Mouse (Mus musculus) heart, embryonic 11.5 days (tissue): ENCODE data around the gene Nubpl. TPM values are rescaled to one million over a fixed set of nuclear protein-coding genes. Genes with fewer than 3 reads are reported as not detected.

ENCODE experiments used
- ATAC-seq: fragments of 200-750 bp; cut with Nextera tagmentation; replicated peaks from 2 replicates; pipeline ENCODE4 v1.8.0; 2017; ENCODE audit warnings: moderate library complexity; ENCODE audit not compliant: insufficient number of reproducible peaks, low FRiP score, low TSS enrichment
- H3K27ac ChIP-seq: fragments of 300-500 bp; sonication (generic); 2 replicates; pipeline ENCODE4 v1.5.1; 2014; ENCODE audit warnings: mild to moderate bottlenecking, low read depth, low read length
- H3K27me3 ChIP-seq: fragments of 300-500 bp; sonication (generic); 2 replicates; pipeline ENCODE4 v1.6.1; 2014; ENCODE audit warnings: mild to moderate bottlenecking, low read length, mixed read lengths; ENCODE audit not compliant: control insufficient read depth, insufficient read depth
- H3K36me3 ChIP-seq: fragments of 300-500 bp; sonication (generic); 2 replicates; pipeline ENCODE4 v1.6.1; 2014; ENCODE audit warnings: mild to moderate bottlenecking, low read length, moderate library complexity, mixed read lengths; ENCODE audit not compliant: control insufficient read depth, insufficient read depth
- H3K4me1 ChIP-seq: fragments of 300-500 bp; sonication (generic); 2 replicates; pipeline ENCODE4 v1.6.1; 2014; ENCODE audit warnings: low read length; ENCODE audit not compliant: control insufficient read depth, insufficient read depth
- H3K4me2 ChIP-seq: fragments of 300-500 bp; sonication (generic); 2 replicates; pipeline ENCODE4 v1.6.1; 2014; ENCODE audit warnings: mild to moderate bottlenecking, moderate library complexity
- H3K4me3 ChIP-seq: fragments of 300-500 bp; sonication (generic); 2 replicates; pipeline ENCODE4 v1.5.1; 2014; ENCODE audit warnings: low read depth, low read length
- H3K9ac ChIP-seq: fragments of 300-500 bp; sonication (generic); 2 replicates; pipeline ENCODE4 v1.6.1; 2014; ENCODE audit warnings: mild to moderate bottlenecking, low read depth, low read length, moderate library complexity
- H3K9me3 ChIP-seq: fragments of 300-500 bp; sonication (generic); replicated peaks from 2 replicates; pipeline ENCODE4 v1.6.1; 2016; ENCODE audit warnings: low read length; ENCODE audit not compliant: control insufficient read depth
- WGBS: fragments of 180-500 bp; shearing (Covaris S2); extraction: QIAGEN DNeasy Blood & Tissue Kit; methylation state at CpG from one replicate; pipeline ENCODE4 v1.1.7; 2014; ENCODE audit not compliant: insufficient replicate concordance; 5-methylcytosine and 5-hydroxymethylcytosine counted together
- polyA plus RNA-seq: library from polyadenylated mRNA; unstranded; fragments of >200 nt; fragmentation: Nextera tagmentation; extraction: Ambion mirVana; gene quantifications from 2 replicates; pipeline ENCODE4 v1.2.1, GENCODE M21; 2014

Nubpl gene
- polyA plus RNA-seq, 1 experiment from 2014 or later, result 10.9 TPM

GRCm38 (mm10) chr12:52293931-52294330 lies 196.4 kb downstream of the Nubpl start:
- no peak overlapping the region for H3K4me2 ChIP-seq
- H3K4me3 ChIP-seq, result no peak overlapping the region
- H3K36me3 ChIP-seq, result no peaks in the 10 kb centered on the region
- H3K9me3 ChIP-seq, result no peaks in the 10 kb centered on the region
- no peak overlapping the region for H3K9ac ChIP-seq
- H3K27me3 ChIP-seq, result no peaks in the 10 kb centered on the region
- peaks cover 11% of the 10 kb centered on the region; the same call in 1 of the 2 replicates for H3K4me1 ChIP-seq
- no peak for ATAC-seq
- H3K27ac ChIP-seq, result no peak overlapping the region
- 85% methylated on average over 2 of the region's 2 CpGs for whole genome bisulfite sequencing

DNA sequence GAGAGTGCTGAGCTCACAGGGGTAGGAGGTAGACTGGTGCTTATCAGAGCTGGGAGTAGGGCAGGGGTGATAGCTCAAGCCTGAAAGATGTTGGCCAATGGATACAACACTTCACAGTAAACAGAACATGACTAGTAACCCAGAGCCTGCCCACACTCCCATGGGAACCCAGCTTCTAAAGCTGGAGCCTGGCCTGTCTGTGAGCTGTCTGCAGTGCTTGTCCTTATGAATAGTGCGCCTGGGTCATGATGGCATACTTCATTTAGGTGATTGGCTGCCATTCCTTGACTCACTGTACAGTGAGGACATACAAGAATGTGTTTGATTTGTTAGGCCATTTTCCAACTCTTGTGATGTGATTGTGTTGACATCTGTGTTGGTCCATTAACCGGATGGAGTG lies 200.5 kb downstream of the Nubpl start:
- Histone ChIP-seq H3K4me3 (no peak overlapping the region), H3K9ac (no peak overlapping the region), H3K4me2 (no peak overlapping the region), H3K4me1 (peaks cover 4% of the 10 kb centered on the region; the same call in 1 of the 2 replicates), H3K27me3 (no peaks in the 10 kb centered on the region), H3K27ac (no peak overlapping the region), H3K36me3 (no peaks in the 10 kb centered on the region), H3K9me3 (no peaks in the 10 kb centered on the region)
- ATAC-seq, result no peak
- WGBS, result 64% methylated on average over 2 of the region's 2 CpGs

GRCm38 (mm10) chr12:52298683-52299082 lies 201.1 kb downstream of the Nubpl start:
- no peak overlapping the region for H3K9ac ChIP-seq
- H3K4me1 ChIP-seq, result peaks cover 4% of the 10 kb centered on the region; the same call in 1 of the 2 replicates
- no peaks in the 10 kb centered on the region for H3K9me3 ChIP-seq
- 22% methylated on average over 1 of the region's 1 CpGs for WGBS
- no peak overlapping the region for H3K27ac ChIP-seq
- H3K27me3 ChIP-seq, result no peaks in the 10 kb centered on the region
- no peak for ATAC-seq
- H3K4me2 ChIP-seq, result no peak overlapping the region
- no peaks in the 10 kb centered on the region for H3K36me3 ChIP-seq
- H3K4me3 ChIP-seq, result no peak overlapping the region

GRCm38 (mm10) chr12:52302961-52303360 lies 205.4 kb downstream of the Nubpl start:
- Histone ChIP-seq H3K4me1 (peaks cover 4% of the 10 kb centered on the region; the same call in 1 of the 2 replicates), H3K4me3 (no peak overlapping the region), H3K27ac (no peak overlapping the region), H3K4me2 (no peak overlapping the region), H3K36me3 (no peaks in the 10 kb centered on the region), H3K9me3 (no peaks in the 10 kb centered on the region), H3K27me3 (no peaks in the 10 kb centered on the region), H3K9ac (no peak overlapping the region)
- WGBS, result 73% methylated on average over 2 of the region's 2 CpGs
- ATAC-seq, result no peak

GRCm38 (mm10) chr12:52306348-52306747 lies 208.8 kb downstream of the Nubpl start:
- WGBS, result 78% methylated on average over 7 of the region's 7 CpGs
- Histone ChIP-seq H3K4me3 (no peak overlapping the region), H3K9me3 (no peaks in the 10 kb centered on the region), H3K9ac (no peak overlapping the region), H3K4me2 (no peak overlapping the region), H3K4me1 (no peaks in the 10 kb centered on the region), H3K36me3 (no peaks in the 10 kb centered on the region), H3K27ac (no peak overlapping the region), H3K27me3 (no peaks in the 10 kb centered on the region)
- no peak for ATAC-seq

DNA sequence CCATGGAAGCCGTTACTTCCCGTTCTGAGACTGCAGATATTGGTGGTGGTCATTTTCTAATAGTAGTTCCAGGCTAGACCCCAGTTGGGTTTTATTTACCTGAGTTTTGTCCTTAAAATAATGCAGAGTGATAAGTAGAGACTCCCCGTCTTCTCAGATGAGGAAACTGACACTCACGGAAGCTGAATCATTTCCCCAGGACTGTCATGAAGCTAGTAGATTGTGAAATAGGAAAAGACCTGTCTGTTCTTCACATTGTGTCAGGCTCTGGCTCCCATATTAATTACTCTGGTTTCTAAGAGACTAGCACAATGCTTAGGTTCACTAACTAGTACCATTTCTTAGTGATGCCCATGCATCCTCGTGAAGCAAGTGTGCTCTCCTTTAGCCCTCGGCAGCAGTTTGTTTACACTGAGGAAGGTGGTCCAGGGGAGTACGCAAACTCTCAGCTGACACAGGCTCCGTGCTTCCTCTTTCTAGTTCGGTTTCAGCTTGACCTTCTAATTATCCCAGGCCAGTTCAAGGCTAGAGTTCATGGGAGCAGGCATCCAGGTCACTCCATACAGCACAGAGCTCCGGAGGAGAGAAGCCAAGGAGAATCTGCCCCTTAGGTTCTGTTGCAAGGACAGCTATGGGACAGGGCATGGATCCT lies 209.9 kb downstream of the Nubpl start:
- no peaks in the 10 kb centered on the region for H3K4me1 ChIP-seq
- WGBS, result 74% methylated on average over 10 of the region's 10 CpGs
- H3K27me3 ChIP-seq, result no peaks in the 10 kb centered on the region
- H3K36me3 ChIP-seq, result no peaks in the 10 kb centered on the region
- H3K9me3 ChIP-seq, result no peaks in the 10 kb centered on the region
- no peak overlapping the region for H3K4me3 ChIP-seq
- no peak overlapping the region for H3K9ac ChIP-seq
- H3K27ac ChIP-seq, result no peak overlapping the region
- no peak overlapping the region for H3K4me2 ChIP-seq
- no peak for ATAC-seq

GRCm38 (mm10) chr12:52308628-52309027 lies 211.1 kb downstream of the Nubpl start:
- H3K9me3 ChIP-seq, result 0 out of 2 replicates have a peak, but pooled peaks cover 2% of the 10 kb centered on the region
- no peak overlapping the region for H3K27ac ChIP-seq
- no peaks in the 10 kb centered on the region for H3K4me1 ChIP-seq
- H3K27me3 ChIP-seq, result no peaks in the 10 kb centered on the region
- H3K4me3 ChIP-seq, result no peak overlapping the region
- 83% methylated on average over 7 of the region's 7 CpGs for WGBS
- no peak overlapping the region for H3K9ac ChIP-seq
- no peaks in the 10 kb centered on the region for H3K36me3 ChIP-seq
- H3K4me2 ChIP-seq, result no peak overlapping the region
- no peak for ATAC-seq

DNA sequence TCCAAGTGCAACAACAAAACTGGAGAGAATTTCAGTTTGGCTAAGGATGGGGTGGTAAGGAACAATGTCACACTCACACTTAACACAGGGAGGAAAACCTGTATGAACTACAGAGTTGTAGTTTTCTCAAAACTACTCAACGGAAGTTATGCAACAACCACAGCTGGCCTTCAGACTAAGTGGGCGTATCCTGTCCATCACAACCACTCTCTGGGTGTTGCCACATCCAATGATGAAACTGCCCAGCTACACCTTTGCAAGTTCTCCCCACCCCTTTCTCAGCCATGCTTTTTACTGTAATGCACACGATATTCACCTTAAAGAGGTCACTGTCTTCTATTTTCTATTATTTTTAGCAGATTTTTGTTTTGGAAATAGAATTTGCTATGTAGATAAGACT lies 217.3 kb downstream of the Nubpl start:
- H3K27me3 ChIP-seq, result no peaks in the 10 kb centered on the region
- no peak overlapping the region for H3K27ac ChIP-seq
- no peaks in the 10 kb centered on the region for H3K4me1 ChIP-seq
- no peak overlapping the region for H3K4me3 ChIP-seq
- H3K9ac ChIP-seq, result no peak overlapping the region
- no peak for ATAC-seq
- H3K4me2 ChIP-seq, result no peak overlapping the region
- 85% methylated on average over 3 of the region's 3 CpGs for WGBS
- H3K36me3 ChIP-seq, result no peaks in the 10 kb centered on the region
- 0 out of 2 replicates have a peak, but pooled peaks cover 2% of the 10 kb centered on the region for H3K9me3 ChIP-seq

GRCm38 (mm10) chr12:52317635-52318034 lies 220.1 kb downstream of the Nubpl start:
- WGBS, result 64% methylated on average over 6 of the region's 6 CpGs
- no peak overlapping the region for H3K27ac ChIP-seq
- no peaks in the 10 kb centered on the region for H3K27me3 ChIP-seq
- no peak overlapping the region for H3K9ac ChIP-seq
- no peaks in the 10 kb centered on the region for H3K36me3 ChIP-seq
- no peak for ATAC-seq
- H3K4me2 ChIP-seq, result no peak overlapping the region
- no peaks in the 10 kb centered on the region for H3K4me1 ChIP-seq
- 0 out of 2 replicates have a peak, but pooled peaks cover 2% of the 10 kb centered on the region for H3K9me3 ChIP-seq
- H3K4me3 ChIP-seq, result no peak overlapping the region
